Mouse (Mus musculus) testis, postnatal 14 days (tissue): ENCODE measurements at regions not wholly inside any gene's neighbourhood (a gene's known extent, or its start where the extent isn't known, plus 50 kb on each side); places are given as distances from the start of the nearest gene placed in this dataset.

Source experiments
- DNase-seq: peaks from one replicate; pipeline ENCODE4 v3.0.0; 2021; ENCODE audit warnings: low spot score

GRCm38 (mm10) chr9:30521556-30522240 is 94.8 kb downstream of the Snx19 start:
- DNase-seq: no peak

- no peak for DNase-seq
Measured at GRCm38 (mm10) chr9:30520853-30521439, 94.0 kb downstream of the Snx19 start.

GRCm38 (mm10) chr9:30520116-30520515 is 93.2 kb downstream of the Snx19 start:
- DNase-seq: no peak

- DNase-seq: no peak
Measured at GRCm38 (mm10) chr9:30519231-30519630, 92.3 kb downstream of the Snx19 start.
